In genomic region chr7:97578361-97579066, GRCm38 (mm10) we compare ENCODE assay signal across 7 mouse cellular contexts. TPM values are rescaled to one million over a fixed set of nuclear protein-coding genes. Genes with fewer than 3 reads are reported as not detected.
DNase-seq lines count a peak whose midpoint lies in the region; ATAC-seq lines count a peak whose summit lies in the region.

No protein-coding gene starts in this region.

- peaks cover 2% of the 10 kb centered on the region; the same call in 1 of the 2 replicates for H3K4me1 ChIP-seq in intestine, embryonic 15.5 days (replicated peaks)
- H3K4me1 ChIP-seq in stomach, embryonic 15.5 days: 0 out of 2 replicates have a peak, but pooled peaks cover 4% of the 10 kb centered on the region

- H3K27me3 ChIP-seq in intestine, embryonic 15.5 days (replicated peaks): no peaks in the 10 kb centered on the region
- H3K27me3 ChIP-seq in stomach, embryonic 15.5 days (replicated peaks): no peaks in the 10 kb centered on the region

- DNase-seq in adipocyte (ENCODE audit: low spot score): peak; percentile 79
- peak; percentile 75 to 77 for DNase-seq in cerebellum, postnatal 10 days
- peak; percentile 62 for DNase-seq in gastrocnemius, postnatal 10 days
- DNase-seq in left cerebral cortex, postnatal 14 days (ENCODE audit: low spot score in 2 of 2): peak; percentile 22 to 47
- peak; percentile 34 for DNase-seq in mesoderm, embryonic 11.5 days (ENCODE audit: low read depth, low spot score)

- peak overlapping the region; percentile 65 for H3K9ac ChIP-seq in intestine, embryonic 15.5 days
- peak overlapping the region; percentile 61; the same call in 1 of the 2 replicates for H3K9ac ChIP-seq in stomach, embryonic 15.5 days

- no peaks in the 10 kb centered on the region for H3K9me3 ChIP-seq in intestine, embryonic 15.5 days
- no peaks in the 10 kb centered on the region for H3K9me3 ChIP-seq in stomach, embryonic 15.5 days

- H3K36me3 ChIP-seq in intestine, embryonic 15.5 days: no peaks in the 10 kb centered on the region
- no peaks in the 10 kb centered on the region for H3K36me3 ChIP-seq in stomach, embryonic 15.5 days

- H3K4me3 ChIP-seq in intestine, embryonic 15.5 days (replicated peaks): peak overlapping the region; percentile 99
- peak overlapping the region; percentile 100 for H3K4me3 ChIP-seq in stomach, embryonic 15.5 days (replicated peaks)

- H3K4me2 ChIP-seq in intestine, embryonic 15.5 days (replicated peaks): peak overlapping the region; percentile 76
- peak overlapping the region; percentile 82 for H3K4me2 ChIP-seq in stomach, embryonic 15.5 days

- WGBS in intestine, embryonic 15.5 days: 21% methylated on average over 8 of the region's 8 CpGs
- WGBS in stomach, embryonic 15.5 days: 26% methylated on average over 8 of the region's 8 CpGs

- peak; percentile 1 for ATAC-seq in intestine, embryonic 15.5 days
- no peak for ATAC-seq in stomach, embryonic 15.5 days (ENCODE audit: insufficient read depth, low FRiP score, low read depth)

- intact Hi-C loops in left cerebral cortex, postnatal 14 days (cut with DNase I): loop anchor here (2.0 to 5.0 kb wide), 3 partner anchors 98 to 151 kb away; partner anchors contain the start of gene Ints4

- peak overlapping the region; percentile 95 for H3K27ac ChIP-seq in intestine, embryonic 15.5 days
- peak overlapping the region; percentile 99 for H3K27ac ChIP-seq in stomach, embryonic 15.5 days

RNA-seq across cellular contexts. Expression of gene Aamdc, which starts 0.8 kb away (rescaled TPM):
- 100 to 1,000 TPM; 131 to 137 TPM for total RNA-seq in gastrocnemius, postnatal 10 days (2021)
- polyA plus RNA-seq in intestine, embryonic 15.5 days (2015; fragmentation: Nextera tagmentation; extraction: Ambion mirVana): 54.5 and 61.4 TPM in 2 replicates
- total RNA-seq in left cerebral cortex, postnatal 14 days (2021): 10 to 100 TPM; 29.6 to 31.5 TPM
- 51.9 and 55.5 TPM in 2 replicates for polyA plus RNA-seq in stomach, embryonic 15.5 days (2015; fragmentation: Nextera tagmentation; extraction: Ambion mirVana)

RNA-seq across cellular contexts. Expression of gene Rsf1, which starts 1.2 kb away (rescaled TPM):
- total RNA-seq in gastrocnemius, postnatal 10 days (2021): 10 to 100 TPM; 15.5 to 20.5 TPM
- polyA plus RNA-seq in intestine, embryonic 15.5 days (2015; fragmentation: Nextera tagmentation; extraction: Ambion mirVana): 16.9 and 18.8 TPM in 2 replicates
- 10 to 100 TPM; 37.3 to 40.4 TPM for total RNA-seq in left cerebral cortex, postnatal 14 days (2021)
- polyA plus RNA-seq in stomach, embryonic 15.5 days (2015; fragmentation: Nextera tagmentation; extraction: Ambion mirVana): 19.5 and 22.9 TPM in 2 replicates

Comparison
In these comparisons a context has a peak if more than half of its experiments do, and no peak if none do; other contexts are left out.
1. RNA of gene Aamdc, which starts 0.8 kb away (total RNA-seq): 131 to 137 TPM in gastrocnemius, postnatal 10 days; 29.6 to 31.5 TPM in left cerebral cortex, postnatal 14 days; every median in the first group is over 4 times any median in the second.
2. Peak in every context shown above with its lines, with median percentiles within 50 percentile points of each other: DNase-seq.